Mouse (Mus musculus) lung, postnatal 0 days (tissue): ENCODE data around the gene Tep1. TPM values are rescaled to one million over a fixed set of nuclear protein-coding genes. Genes with fewer than 3 reads are reported as not detected.
"Not testable (repeated sequence)": the region's sequence is repeated elsewhere in the genome, so short reads cannot be mapped to it uniquely, and the experiment has no call there.

Experiments used
- ATAC-seq: fragments of 200-750 bp; cut with Nextera tagmentation; 2 replicates; pipeline ENCODE4 v1.8.0; 2017; ENCODE audit warnings: moderate library complexity
- DNase-seq: peaks from one replicate; pipeline ENCODE4 v3.0.0-alpha.2; 2016; ENCODE audit warnings: low spot score
- H3K27ac ChIP-seq: fragments of 300-500 bp; sonication (generic); 2 replicates; pipeline ENCODE4 v1.5.1; 2014; ENCODE audit warnings: antibody characterized with exemption, mild to moderate bottlenecking, low read length, mixed read lengths
- H3K27me3 ChIP-seq: fragments of 300-500 bp; sonication (generic); replicated peaks from 2 replicates; pipeline ENCODE4 v1.6.1; 2014; ENCODE audit warnings: low read length, mixed read lengths; ENCODE audit not compliant: insufficient read depth
- H3K36me3 ChIP-seq: fragments of 300-500 bp; sonication (generic); 2 replicates; pipeline ENCODE4 v1.6.1; 2014; ENCODE audit warnings: low read length, mixed read lengths; ENCODE audit not compliant: insufficient read depth
- H3K4me1 ChIP-seq: fragments of 300-500 bp; sonication (generic); 2 replicates; pipeline ENCODE4 v1.6.1; 2014; ENCODE audit warnings: antibody characterized with exemption, low read depth, low read length, mixed read lengths; ENCODE audit not compliant: insufficient read depth
- H3K4me2 ChIP-seq: fragments of 300-500 bp; sonication (generic); replicated peaks from 2 replicates; pipeline ENCODE4 v1.6.1; 2014; ENCODE audit warnings: low read depth, mild to moderate bottlenecking, low read length, moderate library complexity, mixed read lengths
- H3K4me3 ChIP-seq: fragments of 300-500 bp; sonication (generic); 2 replicates; pipeline ENCODE4 v1.5.1; 2014; ENCODE audit warnings: low read depth, low read length
- H3K9ac ChIP-seq: fragments of 300-500 bp; sonication (generic); replicated peaks from 2 replicates; pipeline ENCODE4 v1.6.1; 2014; ENCODE audit warnings: low read depth, mild to moderate bottlenecking
- H3K9me3 ChIP-seq: fragments of 300-500 bp; sonication (generic); 2 replicates; pipeline ENCODE4 v1.6.1; 2016; ENCODE audit warnings: low read length, mixed read lengths
- CTCF ChIP-seq: IDR thresholded peaks from 2 replicates; pipeline ENCODE4 v1.5.1; 2016; ENCODE audit warnings: antibody characterized with exemption, mild to moderate bottlenecking
- EP300 ChIP-seq: IDR thresholded peaks from 2 replicates; pipeline ENCODE4 v1.6.1; 2016; ENCODE audit warnings: antibody characterized with exemption, mild to moderate bottlenecking, control low read depth
- WGBS: fragments of 180-500 bp; shearing (Covaris S2); extraction: QIAGEN DNeasy Blood & Tissue Kit; methylation state at CpG from one replicate; pipeline ENCODE4 v1.1.7; 2014; 5-methylcytosine and 5-hydroxymethylcytosine counted together
- polyA plus RNA-seq: library from polyadenylated mRNA; unstranded; fragments of >200 nt; fragmentation: Nextera tagmentation; extraction: Ambion mirVana; gene quantifications from 2 replicates; pipeline ENCODE4 v1.2.1, GENCODE M21; 2015

The Tep1 gene
- polyA plus RNA-seq, 1 experiment from 2014 or later, result 11.1 TPM

DNA sequence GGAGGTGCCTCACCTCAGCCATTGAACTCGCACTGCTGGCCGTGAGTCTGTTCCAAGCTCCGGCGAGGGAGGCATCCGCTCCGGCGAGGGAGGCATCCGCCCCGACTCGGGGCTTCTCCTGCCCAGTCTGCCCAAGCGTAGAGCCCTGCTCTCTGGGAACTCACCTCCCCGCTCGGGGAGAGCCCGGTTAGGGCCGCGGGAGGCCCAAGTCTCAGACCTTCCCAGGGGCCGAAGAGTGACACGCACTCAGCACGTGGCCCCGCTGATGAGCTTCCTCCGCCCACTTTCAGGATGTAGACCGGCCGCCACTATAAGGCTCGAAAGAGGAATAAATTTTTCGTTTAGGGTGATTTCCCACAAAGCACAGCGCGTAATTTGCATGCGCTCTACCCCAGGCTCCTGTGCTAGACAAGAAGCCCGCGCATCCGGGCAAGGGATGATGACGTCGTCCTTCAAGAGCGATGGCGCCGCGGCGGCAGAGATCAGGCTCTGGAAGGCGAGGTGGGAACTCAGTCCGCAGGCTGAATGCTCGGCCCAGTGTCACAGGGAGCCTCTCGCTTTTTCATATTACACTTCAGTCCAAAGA, 62.8 kb downstream of the Tep1 start, which contains the start of the genes Ccnb1ip1 and Parp2:
Ccnb1ip1 (minus strand) TSS at position 246 of the 586 bp plus-strand sequence.
Parp2 (plus strand) TSS at position 355 of the 586 bp plus-strand sequence.
- peak; percentile 99 for ATAC-seq

DNA sequence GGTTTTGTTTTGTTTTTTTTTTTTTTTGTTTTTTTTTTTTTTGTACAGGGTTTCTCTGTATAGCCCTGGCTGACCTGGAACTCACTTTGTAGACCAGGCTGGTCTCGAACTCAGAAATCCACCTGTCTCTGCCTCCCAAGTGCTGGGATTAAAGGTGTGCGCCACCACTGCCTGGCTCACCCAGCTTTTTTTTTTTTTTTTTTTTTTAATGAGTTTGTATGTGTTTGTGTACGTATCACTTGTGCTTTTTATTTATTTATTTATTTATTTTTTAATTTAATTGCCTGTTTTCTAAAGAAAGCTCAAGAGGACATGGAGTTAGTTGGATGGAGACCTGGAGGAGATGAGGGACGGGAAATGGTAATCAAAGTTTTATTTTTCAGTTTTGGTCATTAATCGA, 63.9 kb downstream of the Tep1 start:
- H3K4me1 ChIP-seq, ATAC-seq, H3K4me3 ChIP-seq, H3K9ac ChIP-seq, H3K27me3 ChIP-seq, H3K4me2 ChIP-seq, DNase-seq, H3K36me3 ChIP-seq, H3K9me3 ChIP-seq: not testable (repeated sequence)
- 82% methylated on average over 5 of the region's 5 CpGs for WGBS
- H3K27ac ChIP-seq, result 0 out of 2 replicates have a peak overlapping the region, but pooled peaks have one; percentile 26

More for the DNA sequence above, 62.8 kb downstream of the Tep1 start, which contains the start of the genes Ccnb1ip1 and Parp2:
- Histone ChIP-seq H3K9ac (peak within 1 kb of the TSS; percentile 58), H3K4me2 (peak within 1 kb of the TSS; percentile 64), H3K4me1 (no peaks in the 10 kb centered on the region), H3K27me3 (no peaks in the 10 kb centered on the region), H3K4me3 (peak within 1 kb of the TSS; percentile 61), H3K27ac (peak within 1 kb of the TSS; percentile 89), H3K36me3 (0 out of 2 replicates have a peak, but pooled peaks cover 3% of the 10 kb centered on the region), H3K9me3 (no peaks in the 10 kb centered on the region)
- TF ChIP-seq EP300, result peak; percentile 9
- TF ChIP-seq CTCF, result no peak
- WGBS, result 1% methylated on average over 42 of the region's 42 CpGs
- DNase-seq, result peak; percentile 98

DNA sequence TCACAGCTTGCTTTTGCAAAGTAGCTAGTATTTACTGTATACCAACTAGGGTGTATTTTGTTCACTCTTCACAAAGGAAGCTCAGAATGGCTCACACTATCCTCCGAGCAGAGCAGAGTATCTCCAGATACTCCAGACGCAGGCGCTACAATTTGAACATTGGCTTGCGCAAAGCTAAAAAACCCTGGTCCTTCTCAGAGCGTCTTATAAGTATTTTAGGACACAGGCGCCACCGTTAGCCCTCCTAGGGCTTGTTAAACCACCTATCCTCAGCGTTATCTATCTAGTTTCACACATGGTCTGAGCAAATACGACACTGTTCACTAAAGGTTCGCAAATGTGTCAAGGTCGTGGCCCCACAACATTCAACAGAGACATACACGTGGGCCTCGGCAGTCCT, 65.7 kb downstream of the Tep1 start:
- Histone ChIP-seq H3K9ac (no peak overlapping the region), H3K4me2 (no peak overlapping the region), H3K36me3 (no peaks in the 10 kb centered on the region), H3K27ac (no peak overlapping the region), H3K27me3 (no peaks in the 10 kb centered on the region), H3K9me3 (no peaks in the 10 kb centered on the region), H3K4me3 (no peak overlapping the region), H3K4me1 (no peaks in the 10 kb centered on the region)
- DNase-seq (no peak), ATAC-seq (no peak)
- TF ChIP-seq CTCF, result no peak
- TF ChIP-seq EP300, result no peak
- WGBS, result 59% methylated on average over 13 of the region's 13 CpGs

DNA sequence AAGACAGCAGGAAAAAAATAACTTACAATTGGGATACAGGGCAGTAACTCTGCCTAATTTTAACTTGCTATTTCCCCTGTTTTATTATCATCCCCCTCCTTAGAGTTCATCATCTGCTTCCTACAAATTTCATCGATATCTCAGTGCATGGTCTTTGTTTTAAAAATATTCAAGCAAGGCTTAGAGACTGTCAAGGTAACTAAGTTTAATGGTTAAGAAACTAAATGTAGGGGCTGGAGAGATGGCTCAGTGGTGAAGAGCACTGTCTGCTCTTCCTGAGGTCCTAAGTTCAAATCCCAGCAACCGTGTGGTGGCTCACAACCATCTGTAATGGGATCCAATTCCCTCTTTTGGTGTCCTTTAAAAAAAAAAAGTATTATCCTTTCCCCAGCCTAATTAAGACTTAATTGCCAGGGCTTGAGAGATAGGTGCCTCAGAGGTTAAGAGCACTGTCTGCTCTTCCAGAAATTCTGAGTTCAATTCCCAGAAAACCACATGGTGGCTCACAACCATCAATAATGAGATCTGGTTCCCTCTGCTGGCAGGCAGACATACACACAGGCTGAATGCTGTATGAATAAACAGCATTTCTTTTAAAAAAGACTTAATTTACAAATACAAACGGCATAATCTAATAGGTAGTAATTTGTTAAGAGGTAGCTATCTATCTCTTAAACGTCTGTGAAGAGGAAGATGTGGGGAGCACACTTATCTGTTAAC, 67.4 kb downstream of the Tep1 start:
- WGBS, result 55% methylated on average over 4 of the region's 4 CpGs
- DNase-seq, result peak; percentile 36

DNA sequence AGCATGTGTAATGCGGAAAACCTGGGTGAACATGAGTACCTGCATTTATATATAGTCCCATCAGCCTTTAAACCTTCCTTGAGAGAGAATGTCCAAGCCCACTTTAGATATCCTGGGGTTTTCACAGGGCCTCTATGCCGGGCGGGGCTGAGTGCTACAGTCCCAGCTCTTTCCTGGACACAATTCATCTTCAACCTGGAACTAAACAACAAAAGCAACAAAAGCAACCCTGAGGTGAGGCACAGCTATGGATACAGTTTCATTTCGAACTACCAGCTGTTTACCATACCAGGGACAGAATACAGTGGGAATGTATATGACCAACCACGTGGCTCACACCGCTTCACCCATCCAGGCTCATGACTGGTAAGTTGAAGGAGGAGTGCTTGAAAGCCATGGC, 67.9 kb downstream of the Tep1 start:
- Histone ChIP-seq H3K27me3 (no peaks in the 10 kb centered on the region), H3K9ac (no peak overlapping the region), H3K4me2 (no peak overlapping the region), H3K4me3 (no peak overlapping the region), H3K9me3 (no peaks in the 10 kb centered on the region), H3K36me3 (no peaks in the 10 kb centered on the region), H3K4me1 (no peaks in the 10 kb centered on the region), H3K27ac (no peak overlapping the region)
- no peak for ATAC-seq
- no peak for TF ChIP-seq EP300
- no peak for TF ChIP-seq CTCF
- WGBS, result 76% methylated on average over 6 of the region's 6 CpGs
- DNase-seq, result no peak

More for the DNA sequence above, 67.4 kb downstream of the Tep1 start:
- Histone ChIP-seq H3K4me1 (no peaks in the 10 kb centered on the region), H3K27ac (no peak overlapping the region), H3K4me2 (no peak overlapping the region), H3K9ac (no peak overlapping the region), H3K27me3 (no peaks in the 10 kb centered on the region), H3K9me3 (no peaks in the 10 kb centered on the region), H3K36me3 (no peaks in the 10 kb centered on the region), H3K4me3 (no peak overlapping the region)
- ATAC-seq, result no peak
- peak; percentile 69 for TF ChIP-seq CTCF
- TF ChIP-seq EP300, result no peak

DNA sequence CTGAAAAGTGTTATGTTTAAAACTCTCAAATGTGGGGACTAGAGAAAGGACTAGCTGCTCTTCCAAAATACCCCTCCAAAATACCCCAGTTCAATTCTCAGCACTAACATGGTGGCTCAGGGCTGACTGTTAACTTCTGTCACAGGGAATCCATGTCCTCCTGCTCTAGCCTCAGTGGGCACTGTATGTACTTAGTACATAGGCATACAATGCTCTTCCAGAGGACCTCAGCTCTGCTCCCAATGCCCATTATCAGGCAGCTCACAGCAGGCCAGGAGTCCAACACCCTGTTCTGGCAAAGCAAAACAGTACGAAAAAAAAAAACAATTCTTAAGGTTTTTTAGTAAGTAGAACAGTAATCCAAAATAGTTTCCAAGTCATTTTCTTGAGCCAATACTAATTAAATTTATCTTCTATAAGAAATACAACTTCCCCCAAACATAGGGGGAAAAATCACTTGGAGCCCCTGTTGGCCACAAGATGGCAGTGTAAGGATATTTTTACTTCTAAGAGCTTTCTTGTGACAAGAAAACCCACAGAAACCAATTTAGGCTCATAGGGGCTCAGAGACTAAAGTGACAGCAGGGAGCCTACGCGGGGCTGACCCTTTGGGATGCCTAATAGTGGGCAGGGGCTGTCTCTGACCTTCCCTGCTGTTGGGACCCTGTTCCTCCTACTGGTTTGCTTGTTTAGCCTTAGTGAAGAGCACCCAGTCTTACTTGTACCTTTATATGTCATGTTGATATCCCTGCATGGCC, 70.7 kb downstream of the Tep1 start:
- Histone ChIP-seq H3K4me3 (no peak overlapping the region), H3K36me3 (no peaks in the 10 kb centered on the region), H3K27me3 (no peaks in the 10 kb centered on the region), H3K9ac (no peak overlapping the region), H3K4me1 (no peaks in the 10 kb centered on the region), H3K9me3 (no peaks in the 10 kb centered on the region), H3K27ac (no peak overlapping the region), H3K4me2 (no peak overlapping the region)
- DNase-seq, result peak; percentile 73
- ATAC-seq, result no peak
- TF ChIP-seq EP300 (no peak), CTCF (peak; percentile 69)
- 1% methylated on average over 3 of the region's 3 CpGs for WGBS
